Mouse (Mus musculus): ENCODE data around the gene Sept3.
"Not testable (repeated sequence)": the region's sequence is repeated elsewhere in the genome, so short reads cannot be mapped to it uniquely, and the experiment has no call there.

DNA sequence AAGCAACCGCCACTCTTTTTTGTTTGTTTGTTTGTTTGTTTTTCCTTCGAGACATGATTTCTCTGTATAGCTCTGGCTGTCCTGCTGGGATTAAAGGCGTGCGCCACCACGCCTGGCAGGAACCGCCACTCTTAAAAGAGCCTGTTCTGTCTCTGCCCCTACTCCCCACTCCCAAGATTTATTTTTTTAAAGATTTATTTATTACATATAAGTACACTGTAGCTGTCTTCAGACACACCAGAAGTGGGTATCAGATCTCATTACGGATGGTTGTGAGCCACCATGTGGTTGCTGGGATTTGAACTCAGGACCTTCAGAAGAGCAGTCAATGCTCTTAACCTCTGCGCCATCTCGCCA is 29.9 kb upstream of the Sept3 start:
- not testable (repeated sequence) for TF ChIP-seq EP300 (optimal IDR thresholded peaks at IDR 0.05); CTCF (IDR thresholded peaks at IDR 0.05; ENCODE audit: low read depth)

Data from stomach, postnatal 0 days (tissue).